ENCODE assay signal across 8 mouse cellular contexts in the genomic region with DNA sequence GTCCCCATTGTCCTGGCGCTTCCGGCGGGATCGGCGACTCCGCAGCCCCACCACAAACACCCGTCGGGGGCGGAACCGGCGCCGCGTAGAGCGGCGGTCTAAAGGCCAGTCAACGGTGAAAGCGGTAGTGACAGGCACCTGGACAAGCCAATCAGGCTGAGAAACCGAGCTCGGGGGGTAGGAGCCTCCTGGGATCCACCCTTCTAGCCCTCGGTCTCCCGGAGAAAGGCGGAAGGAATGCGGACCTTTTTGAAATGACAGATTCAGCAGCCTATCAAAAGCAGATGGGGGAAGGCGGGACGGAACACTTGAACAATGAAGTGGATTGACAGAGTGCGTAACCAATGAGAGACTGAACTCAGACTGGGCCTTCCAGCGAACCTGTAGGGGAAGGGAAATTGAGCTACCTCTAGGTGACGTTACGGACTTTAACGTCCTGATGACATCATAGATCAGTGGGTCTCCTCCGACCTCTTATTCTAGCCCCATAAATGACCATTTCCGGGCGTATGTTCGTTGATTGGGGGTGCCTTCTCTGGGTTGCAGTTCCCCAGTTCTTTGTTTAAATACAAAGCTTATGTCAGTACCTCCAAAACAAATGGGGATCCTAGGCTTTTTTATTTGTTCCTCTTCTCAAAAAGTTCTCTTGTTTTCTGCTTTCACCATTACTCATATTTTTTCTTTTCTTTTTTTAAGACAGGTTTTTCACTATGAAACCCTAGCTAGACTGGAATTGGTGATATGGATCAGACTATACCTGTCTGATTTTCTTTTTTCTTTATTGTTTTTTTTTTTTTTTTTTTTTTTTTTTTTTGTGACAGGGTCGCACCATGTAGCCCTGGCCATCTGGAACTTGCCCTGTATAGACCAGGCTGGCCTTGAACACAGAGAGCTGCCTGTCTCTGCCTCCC. TPM values are rescaled to one million over a fixed set of nuclear protein-coding genes. Genes with fewer than 3 reads are reported as not detected.
DNase-seq lines count a peak whose midpoint lies in the region; ATAC-seq lines count a peak whose summit lies in the region.

A gene (minus strand): TSS at position 276 of the 911 bp plus-strand sequence.

- H3K27ac ChIP-seq in hindbrain, embryonic 11.5 days (ENCODE audit: low read depth, low read length) = peak within 1 kb of the TSS; percentile 98

- H3K9ac ChIP-seq in hindbrain, embryonic 11.5 days (ENCODE audit: low read depth, low read length) = peak within 1 kb of the TSS; percentile 93

- DNase-seq in Muller cell, postnatal 12 days (ENCODE audit: inconsistent ontology term) = peak; percentile 100
- DNase-seq in cerebellum, adult 9-11 months = peak; percentile 100
- peak; percentile 100 for DNase-seq in frontal cortex, adult 2 months (ENCODE audit: extremely low spot score in 1 of 2, low spot score in 1 of 2)
- DNase-seq in hindbrain, embryonic 11.5 days (ENCODE audit: low spot score) = peak; percentile 99
- DNase-seq in layer of hippocampus, postnatal 10 days (ENCODE audit: low spot score in 2 of 2) = peak; percentile 100
- peak; percentile 100 for DNase-seq in lung, postnatal 10 days
- peak; percentile 99 for DNase-seq in ovary, postnatal 36 days (ENCODE audit: low spot score)
- peak; percentile 99 for DNase-seq in thymus, postnatal 25 days

- H3K27me3 ChIP-seq in hindbrain, embryonic 11.5 days (ENCODE audit: control insufficient read depth, insufficient read depth, low read length) = no peaks in the 10 kb centered on the region

- no peaks in the 10 kb centered on the region for H3K9me3 ChIP-seq in hindbrain, embryonic 11.5 days (ENCODE audit: control insufficient read depth, low read length)

- H3K4me3 ChIP-seq in hindbrain, embryonic 11.5 days (ENCODE audit: low read depth, low read length) = peak within 1 kb of the TSS; percentile 73

- 2% methylated on average over 35 of the region's 35 CpGs for whole genome bisulfite sequencing in hindbrain, embryonic 11.5 days

- no peaks in the 10 kb centered on the region for H3K36me3 ChIP-seq in hindbrain, embryonic 11.5 days (ENCODE audit: control insufficient read depth, insufficient read depth, low read length)

- peak; percentile 100 for ATAC-seq in hindbrain, embryonic 11.5 days (ENCODE audit: low FRiP score)

- peaks cover 6% of the 10 kb centered on the region; the same call in 1 of the 2 replicates for H3K4me1 ChIP-seq in hindbrain, embryonic 11.5 days (replicated peaks; ENCODE audit: control insufficient read depth, insufficient read depth, low read length)

- H3K4me2 ChIP-seq in hindbrain, embryonic 11.5 days (replicated peaks; ENCODE audit: low read depth, low read length) = peak within 1 kb of the TSS; percentile 68

RNA-seq across cellular contexts. Expression of the gene that starts here (rescaled TPM):
- 461 and 466 TPM in 2 replicates for polyA plus RNA-seq in frontal cortex, adult 2 months (2012; rRNA removed)
- 334 and 359 TPM in 2 replicates for polyA plus RNA-seq in hindbrain, embryonic 11.5 days (2014; fragmentation: Nextera tagmentation; extraction: Ambion mirVana)
- 100 to 1,000 TPM; 252 to 307 TPM for total RNA-seq in layer of hippocampus, postnatal 10 days (2021)

Comparison
In these comparisons a context has a peak if more than half of its experiments do, and no peak if none do; other contexts are left out.
1. Peak in every context shown above with its lines: DNase-seq, ATAC-seq, H3K4me3 ChIP-seq and H3K27ac ChIP-seq.